Mouse (Mus musculus) gastrocnemius, adult 2 months (tissue): ENCODE results near the gene Clec11a. TPM values are rescaled to one million over a fixed set of nuclear protein-coding genes. Genes with fewer than 3 reads are reported as not detected.
A peak's percentile ranks its signal among the peaks of the same experiment; 100 is the strongest.

Source experiments
- DNase-seq: peaks from one replicate; pipeline ENCODE4 v3.0.0; 2022
- H3K27ac ChIP-seq: fragments of 200-600 bp; 2 replicates; pipeline ENCODE4 v1.8.1; 2022; ENCODE audit warnings: mild to moderate bottlenecking
- H3K4me3 ChIP-seq: fragments of 200-600 bp; 2 replicates; pipeline ENCODE4 v1.8.1; 2022; ENCODE audit warnings: mild to moderate bottlenecking, moderate library complexity
- CTCF ChIP-seq: fragments of 200-600 bp; IDR thresholded peaks from 2 replicates; pipeline ENCODE4 v1.8.1; 2022; ENCODE audit warnings: antibody characterized with exemption, mild to moderate bottlenecking, moderate library complexity
- intact Hi-C: fragments of 180-260 bp; cut with DNase I; formaldehyde crosslinking; loops from one replicate; pipeline ENCODE4 v1.15.1; 2025
- total RNA-seq, 2 experiments: library from RNA; stranded (reverse); gene quantifications; 2 replicates each; pipeline ENCODE4 v1.2.3; 2021

Clec11a gene
- total RNA-seq, 2 experiments from 2014 or later: 0.59 to 2.2 TPM

- intact Hi-C loops: no loop called here
- no peak overlapping the region for H3K27ac ChIP-seq
- H3K4me3 ChIP-seq: no peak overlapping the region
- no peak for DNase-seq
- TF ChIP-seq CTCF: no peak
Measured at GRCm38 (mm10) chr7:44340226-44340625, 33.5 kb upstream of the Clec11a start.

GRCm38 (mm10) chr7:44337121-44337849 lies 30.6 kb upstream of the Clec11a start:
- DNase-seq: no peak
- no peak overlapping the region for H3K4me3 ChIP-seq
- TF ChIP-seq CTCF: no peak
- intact Hi-C loops: no loop called here
- no peak overlapping the region for H3K27ac ChIP-seq

- Histone ChIP-seq H3K27ac (no peak overlapping the region), H3K4me3 (no peak overlapping the region)
- DNase-seq: no peak
- TF ChIP-seq CTCF: no peak
- intact Hi-C loops: no loop called here
Measured at GRCm38 (mm10) chr7:44336046-44337021, 29.6 kb upstream of the Clec11a start.

- no peak overlapping the region for H3K27ac ChIP-seq
- TF ChIP-seq CTCF: no peak
- H3K4me3 ChIP-seq: no peak overlapping the region
- intact Hi-C loops: no loop called here
- DNase-seq: peak; percentile 37
Measured at GRCm38 (mm10) chr7:44335031-44335878, 28.6 kb upstream of the Clec11a start.

GRCm38 (mm10) chr7:44334139-44334538 lies 27.4 kb upstream of the Clec11a start:
- no peak for TF ChIP-seq CTCF
- no peak overlapping the region for H3K27ac ChIP-seq
- DNase-seq: no peak
- no peak overlapping the region for H3K4me3 ChIP-seq
- intact Hi-C loops: no loop called here

- no peak for TF ChIP-seq CTCF
- no peak for DNase-seq
- Histone ChIP-seq H3K4me3 (no peak overlapping the region), H3K27ac (no peak overlapping the region)
- intact Hi-C loops: no loop called here
Measured at GRCm38 (mm10) chr7:44332336-44332735, 25.6 kb upstream of the Clec11a start.

GRCm38 (mm10) chr7:44326614-44327013 lies 19.9 kb upstream of the Clec11a start:
- intact Hi-C loops: no loop called here
- Histone ChIP-seq H3K4me3 (no peak overlapping the region), H3K27ac (no peak overlapping the region)
- DNase-seq: no peak
- TF ChIP-seq CTCF: no peak

- intact Hi-C loops: no loop called here
Measured at GRCm38 (mm10) chr7:44322290-44322689, 15.6 kb upstream of the Clec11a start.

GRCm38 (mm10) chr7:44320886-44321285 lies 14.2 kb upstream of the Clec11a start:
- no peak overlapping the region for H3K4me3 ChIP-seq
- no peak for TF ChIP-seq CTCF
- H3K27ac ChIP-seq: no peak overlapping the region
- intact Hi-C loops: no loop called here
- no peak for DNase-seq

More at GRCm38 (mm10) chr7:44322290-44322689, 15.6 kb upstream of the Clec11a start:
- no peak for TF ChIP-seq CTCF
- DNase-seq: no peak
- H3K27ac ChIP-seq: no peak overlapping the region
- no peak overlapping the region for H3K4me3 ChIP-seq

GRCm38 (mm10) chr7:44317913-44318312 lies 11.2 kb upstream of the Clec11a start:
- H3K4me3 ChIP-seq: no peak overlapping the region
- H3K27ac ChIP-seq: no peak overlapping the region
- intact Hi-C loops: no loop called here
- no peak for DNase-seq
- TF ChIP-seq CTCF: peak; percentile 51

- TF ChIP-seq CTCF: no peak
- Histone ChIP-seq H3K4me3 (no peak overlapping the region), H3K27ac (no peak overlapping the region)
- no peak for DNase-seq
- intact Hi-C loops: no loop called here
Measured at GRCm38 (mm10) chr7:44312484-44312883, 5.8 kb upstream of the Clec11a start.

- DNase-seq: no peak
- intact Hi-C loops: no loop called here
- TF ChIP-seq CTCF: no peak
- H3K27ac ChIP-seq: no peak overlapping the region
- no peak overlapping the region for H3K4me3 ChIP-seq
Measured at GRCm38 (mm10) chr7:44311713-44312304, 5.1 kb upstream of the Clec11a start.
